ENCODE assay signal across 7 mouse cellular contexts in genomic region chr10:10355605-10356227, GRCm38 (mm10).
A peak's percentile ranks its signal among the peaks of the same experiment; 100 is the strongest.
DNase-seq lines count a peak whose midpoint lies in the region; ATAC-seq and TF ChIP-seq lines count a peak whose summit lies in the region.

No protein-coding gene starts in this region.

- no peaks in the 10 kb centered on the region for H3K9me3 ChIP-seq in ES-E14 (ENCODE audit: control insufficient read depth, insufficient read depth, low read depth, low read length)
- no peaks in the 10 kb centered on the region for H3K9me3 ChIP-seq in hindbrain, embryonic 11.5 days (ENCODE audit: control insufficient read depth, low read length)
- H3K9me3 ChIP-seq in neural tube, embryonic 13.5 days = no peaks in the 10 kb centered on the region

- no peaks in the 10 kb centered on the region for H3K27me3 ChIP-seq in hindbrain, embryonic 11.5 days (ENCODE audit: control insufficient read depth, insufficient read depth, low read length)
- no peaks in the 10 kb centered on the region for H3K27me3 ChIP-seq in neural tube, embryonic 13.5 days

- ATAC-seq in hindbrain, embryonic 11.5 days (ENCODE audit: low FRiP score) = peak; percentile 87
- ATAC-seq in neural tube, embryonic 13.5 days (ENCODE audit: low read depth) = peak; percentile 90

- H3K36me3 ChIP-seq in ES-E14 (ENCODE audit: control insufficient read depth, insufficient read depth, low read length, poor library complexity, severe bottlenecking) = no peaks in the 10 kb centered on the region
- no peaks in the 10 kb centered on the region for H3K36me3 ChIP-seq in hindbrain, embryonic 11.5 days (ENCODE audit: control insufficient read depth, insufficient read depth, low read length)
- no peaks in the 10 kb centered on the region for H3K36me3 ChIP-seq in neural tube, embryonic 13.5 days

- intact Hi-C loops in left cerebral cortex, postnatal 4 days (cut with DNase I) = no loop called here

- no peak for TF ChIP-seq POLR2A in cortical plate, adult 2 months (IDR thresholded peaks at IDR 0.05; ENCODE audit: extremely low read depth, insufficient read depth, low read length)

- WGBS in hindbrain, embryonic 11.5 days = 28% methylated on average over 3 of the region's 3 CpGs
- 21% methylated on average over 3 of the region's 3 CpGs for WGBS in neural tube, embryonic 13.5 days

- H3K9ac ChIP-seq in ES-E14 (ENCODE audit: insufficient read depth, low read depth, low read length, poor library complexity, severe bottlenecking) = no peak overlapping the region
- H3K9ac ChIP-seq in hindbrain, embryonic 11.5 days (ENCODE audit: low read depth, low read length) = no peak overlapping the region
- no peak overlapping the region for H3K9ac ChIP-seq in neural tube, embryonic 13.5 days

- no peak overlapping the region for H3K27ac ChIP-seq in ES-E14 (ENCODE audit: insufficient read depth, low read depth, low read length, poor library complexity, severe bottlenecking)
- H3K27ac ChIP-seq in cortical plate, adult 2 months (ENCODE audit: insufficient read depth, low read length) = no peak overlapping the region
- no peak overlapping the region for H3K27ac ChIP-seq in hindbrain, embryonic 11.5 days (ENCODE audit: low read depth, low read length)
- no peak overlapping the region for H3K27ac ChIP-seq in neural tube, embryonic 13.5 days (replicated peaks)

- DNase-seq in A20 (ENCODE audit: low read depth, low spot score) = peak; percentile 4
- peak; percentile 25 for DNase-seq in ES-E14 (ENCODE audit: low read depth, low spot score)
- peak; percentile 43 for DNase-seq in hindbrain, embryonic 11.5 days (ENCODE audit: low spot score)
- peak; percentile 13 for DNase-seq in left cerebral cortex, postnatal 4 days
- DNase-seq in urinary bladder, adult 2 months (ENCODE audit: low spot score) = no peak

- no peak overlapping the region for H3K4me2 ChIP-seq in hindbrain, embryonic 11.5 days (replicated peaks; ENCODE audit: low read depth, low read length)
- no peak overlapping the region for H3K4me2 ChIP-seq in neural tube, embryonic 13.5 days

- no peak overlapping the region for H3K4me3 ChIP-seq in ES-E14 (ENCODE audit: insufficient read depth in 1 of 2, low read depth in 1 of 2, low read length in 2 of 2, poor library complexity in 1 of 2, severe bottlenecking in 1 of 2)
- no peak overlapping the region for H3K4me3 ChIP-seq in cortical plate, adult 2 months (ENCODE audit: insufficient read depth, low read length)
- H3K4me3 ChIP-seq in hindbrain, embryonic 11.5 days (ENCODE audit: low read depth, low read length) = no peak overlapping the region
- no peak overlapping the region for H3K4me3 ChIP-seq in neural tube, embryonic 13.5 days

- in situ Hi-C loops in ES-E14 (cut with MboI; ENCODE audit: low sequenced_read_pairs in 2 of 2, unreplicated experiment in 2 of 2) = loop anchor here in 1 of 2 experiments (25.0 kb wide), 1 partner anchor 207 kb away; the partner anchor contains the start of gene Rab32

- TF ChIP-seq CTCF in cortical plate, adult 2 months (IDR thresholded peaks at IDR 0.05; ENCODE audit: extremely low read depth, insufficient read depth, low read length) = peak; percentile 26

- no peaks in the 10 kb centered on the region for H3K4me1 ChIP-seq in ES-E14 (ENCODE audit: control insufficient read depth in 2 of 2, insufficient read depth in 2 of 2, low read length in 2 of 2, poor library complexity in 1 of 2)
- no peaks in the 10 kb centered on the region for H3K4me1 ChIP-seq in cortical plate, adult 2 months (ENCODE audit: control insufficient read depth, insufficient read depth, low read length)
- no peaks in the 10 kb centered on the region for H3K4me1 ChIP-seq in hindbrain, embryonic 11.5 days (replicated peaks; ENCODE audit: control insufficient read depth, insufficient read depth, low read length)
- H3K4me1 ChIP-seq in neural tube, embryonic 13.5 days (replicated peaks) = no peaks in the 10 kb centered on the region

TF ChIP-seq in ES-E14, 5 proteins besides CTCF, POLR2A, EP300 and RAD21:
- TF ChIP-seq ZC3H11A (IDR thresholded peaks at IDR 0.05; ENCODE audit: borderline replicate concordance, low read depth, low read length) = peak; percentile 52; the same call in 1 of the 2 replicates
- no peak for TF ChIP-seq CHD2 (IDR thresholded peaks at IDR 0.05; ENCODE audit: low read depth, low read length)
- no peak for TF ChIP-seq HCFC1 (IDR thresholded peaks at IDR 0.05; ENCODE audit: borderline replicate concordance, insufficient read depth, low read length)
